Mouse (Mus musculus) limb, embryonic 11.5 days (tissue): ENCODE results near the gene 1810065E05Rik. TPM values are rescaled to one million over a fixed set of nuclear protein-coding genes. Genes with fewer than 3 reads are reported as not detected.

Experiments
- polyA plus RNA-seq: library from polyadenylated mRNA; unstranded; fragments of >200 nt; fragmentation: Nextera tagmentation; extraction: Ambion mirVana; gene quantifications from 2 replicates; pipeline ENCODE4 v1.2.1, GENCODE M21; 2014

Gene 1810065E05Rik
- polyA plus RNA-seq, 1 experiment from 2014 or later: not detected

Other genes with a start within 250 kb of the 1810065E05Rik start
- 142 and 144 TPM in 2 replicates for gene Mrpl22, start 249.4 kb upstream of the 1810065E05Rik start, polyA plus RNA-seq
- gene Igtp, start 221.6 kb upstream of the 1810065E05Rik start, polyA plus RNA-seq: 1.6 and 2.1 TPM in 2 replicates
- 0.12 and 0.40 TPM in 2 replicates for gene Irgm2, start 221.5 kb upstream of the 1810065E05Rik start, polyA plus RNA-seq
- not detected in 2 replicates for gene 4930438A08Rik, start 146.3 kb upstream of the 1810065E05Rik start, polyA plus RNA-seq
- gene Zfp692, start 114.0 kb upstream of the 1810065E05Rik start, polyA plus RNA-seq: 12.5 and 14.2 TPM in 2 replicates
- 24.6 and 28.2 TPM in 2 replicates for gene Zfp672, start 90.8 kb upstream of the 1810065E05Rik start, polyA plus RNA-seq
- 27.0 and 27.7 TPM in 2 replicates for gene Sh3bp5l, start 90.4 kb upstream of the 1810065E05Rik start, polyA plus RNA-seq
- gene Lypd8, start 42.1 kb upstream of the 1810065E05Rik start, polyA plus RNA-seq: not detected in 2 replicates
- gene Gm12253, start 11.4 kb downstream of the 1810065E05Rik start, polyA plus RNA-seq: not detected in 2 replicates
- not detected in 2 replicates for gene Lypd9, start 31.8 kb downstream of the 1810065E05Rik start, polyA plus RNA-seq
- gene Olfr30, start 41.2 kb downstream of the 1810065E05Rik start, polyA plus RNA-seq: not detected in 2 replicates
- not detected in 2 replicates for gene Olfr332, start 71.4 kb downstream of the 1810065E05Rik start, polyA plus RNA-seq
- gene Olfr331, start 81.5 kb downstream of the 1810065E05Rik start, polyA plus RNA-seq: not detected in 2 replicates
- gene Olfr330, start 113.7 kb downstream of the 1810065E05Rik start, polyA plus RNA-seq: not detected in 2 replicates
- gene Olfr329-ps, start 125.3 kb downstream of the 1810065E05Rik start, polyA plus RNA-seq: not detected in 2 replicates
- 0.09 TPM in 1 of 2 replicates, not detected in the other for gene Olfr328, start 134.5 kb downstream of the 1810065E05Rik start, polyA plus RNA-seq
- not detected in 2 replicates for gene Olfr224, start 149.4 kb downstream of the 1810065E05Rik start, polyA plus RNA-seq
- not detected in 2 replicates for gene Olfr325, start 156.6 kb downstream of the 1810065E05Rik start, polyA plus RNA-seq
- gene Olfr324, start 174.0 kb downstream of the 1810065E05Rik start, polyA plus RNA-seq: not detected in 2 replicates
- gene 2210407C18Rik, start 195.0 kb downstream of the 1810065E05Rik start, polyA plus RNA-seq: not detected in 2 replicates
- not detected in 2 replicates for gene Olfr323, start 209.4 kb downstream of the 1810065E05Rik start, polyA plus RNA-seq
- 0.08 and 0.38 TPM in 2 replicates for gene Trim58, start 219.4 kb downstream of the 1810065E05Rik start, polyA plus RNA-seq
- gene Olfr322, start 237.7 kb downstream of the 1810065E05Rik start, polyA plus RNA-seq: not detected in 2 replicates